Mouse (Mus musculus) kidney, embryonic 15.5 days (tissue): ENCODE measurements around the gene Alg5. TPM values are rescaled to one million over a fixed set of nuclear protein-coding genes. Genes with fewer than 3 reads are reported as not detected.
A peak's percentile ranks its signal among the peaks of the same experiment; 100 is the strongest.

Source experiments
- ATAC-seq: fragments of 200-750 bp; cut with Nextera tagmentation; replicated peaks from 2 replicates; pipeline ENCODE4 v1.8.0; 2017; ENCODE audit warnings: moderate TSS enrichment; ENCODE audit not compliant: low FRiP score
- H3K27ac ChIP-seq: fragments of 300-500 bp; sonication (generic); 2 replicates; pipeline ENCODE4 v1.5.1; 2015; ENCODE audit warnings: mild to moderate bottlenecking, inconsistent platforms
- H3K27me3 ChIP-seq: fragments of 300-500 bp; sonication (generic); 2 replicates; pipeline ENCODE4 v1.6.1; 2015; ENCODE audit warnings: inconsistent platforms
- H3K36me3 ChIP-seq: fragments of 300-500 bp; sonication (generic); 2 replicates; pipeline ENCODE4 v1.6.1; 2015; ENCODE audit warnings: inconsistent platforms
- H3K4me1 ChIP-seq: fragments of 300-500 bp; sonication (generic); 2 replicates; pipeline ENCODE4 v1.6.1; 2015; ENCODE audit warnings: inconsistent platforms
- H3K4me2 ChIP-seq: fragments of 300-500 bp; sonication (generic); 2 replicates; pipeline ENCODE4 v1.6.1; 2015; ENCODE audit warnings: moderate library complexity, mild to moderate bottlenecking, inconsistent platforms
- H3K4me3 ChIP-seq: fragments of 300-500 bp; sonication (generic); replicated peaks from 2 replicates; pipeline ENCODE4 v1.5.1; 2015; ENCODE audit warnings: mild to moderate bottlenecking, inconsistent platforms
- H3K9ac ChIP-seq: fragments of 300-500 bp; sonication (generic); 2 replicates; pipeline ENCODE4 v1.6.1; 2015; ENCODE audit warnings: mild to moderate bottlenecking, inconsistent platforms
- H3K9me3 ChIP-seq: fragments of 300-500 bp; sonication (generic); replicated peaks from 2 replicates; pipeline ENCODE4 v1.6.1; 2016; ENCODE audit warnings: inconsistent platforms
- WGBS: fragments of 180-500 bp; shearing (Covaris S2); methylation state at CpG from one replicate; pipeline ENCODE4 v1.1.7; 2015; ENCODE audit warnings: mixed read lengths; 5-methylcytosine and 5-hydroxymethylcytosine counted together
- polyA plus RNA-seq: library from polyadenylated mRNA; unstranded; fragments of >200 nt; fragmentation: Nextera tagmentation; extraction: Ambion mirVana; gene quantifications from 2 replicates; pipeline ENCODE4 v1.2.1, GENCODE M21; 2015

Alg5 gene
- polyA plus RNA-seq, 1 experiment from 2014 or later, result 59.7 TPM

- Histone ChIP-seq H3K36me3 (peaks cover 78% of the 10 kb centered on the region), H3K4me3 (no peak overlapping the region), H3K9ac (no peak overlapping the region), H3K4me2 (no peak overlapping the region), H3K27ac (no peak overlapping the region), H3K9me3 (no peaks in the 10 kb centered on the region), H3K27me3 (no peaks in the 10 kb centered on the region), H3K4me1 (no peaks in the 10 kb centered on the region)
- 89% methylated on average over 10 of the region's 10 CpGs for whole genome bisulfite sequencing
- ATAC-seq, result no peak
These were observed 11.4 kb upstream of the Alg5 start for GRCm38 (mm10) chr3:54723741-54724500.

GRCm38 (mm10) chr3:54725344-54725743 lies 10.0 kb upstream of the Alg5 start:
- Histone ChIP-seq H3K36me3 (peaks cover 86% of the 10 kb centered on the region), H3K9ac (no peak overlapping the region), H3K27ac (no peak overlapping the region), H3K9me3 (no peaks in the 10 kb centered on the region), H3K4me3 (no peak overlapping the region), H3K4me2 (no peak overlapping the region), H3K4me1 (no peaks in the 10 kb centered on the region), H3K27me3 (no peaks in the 10 kb centered on the region)
- 77% methylated on average over 2 of the region's 2 CpGs for WGBS
- ATAC-seq, result no peak

GRCm38 (mm10) chr3:54727588-54727987 lies 7.8 kb upstream of the Alg5 start:
- H3K27me3 ChIP-seq, result no peaks in the 10 kb centered on the region
- no peak overlapping the region for H3K4me3 ChIP-seq
- no peak overlapping the region for H3K4me2 ChIP-seq
- peaks cover 11% of the 10 kb centered on the region; the same call in 1 of the 2 replicates for H3K4me1 ChIP-seq
- no peak overlapping the region for H3K27ac ChIP-seq
- H3K9me3 ChIP-seq, result no peaks in the 10 kb centered on the region
- H3K36me3 ChIP-seq, result peaks cover 85% of the 10 kb centered on the region
- WGBS, result 93% methylated on average over 2 of the region's 2 CpGs
- no peak for ATAC-seq
- H3K9ac ChIP-seq, result no peak overlapping the region

GRCm38 (mm10) chr3:54728100-54728499 lies 7.2 kb upstream of the Alg5 start:
- no peak overlapping the region for H3K27ac ChIP-seq
- no peak overlapping the region for H3K4me2 ChIP-seq
- ATAC-seq, result no peak
- WGBS, result 92% methylated on average over 6 of the region's 6 CpGs
- H3K27me3 ChIP-seq, result no peaks in the 10 kb centered on the region
- H3K36me3 ChIP-seq, result peaks cover 85% of the 10 kb centered on the region
- no peak overlapping the region for H3K9ac ChIP-seq
- H3K9me3 ChIP-seq, result no peaks in the 10 kb centered on the region
- no peak overlapping the region for H3K4me3 ChIP-seq
- H3K4me1 ChIP-seq, result peaks cover 16% of the 10 kb centered on the region; the same call in 1 of the 2 replicates

GRCm38 (mm10) chr3:54731626-54732150 lies 3.7 kb upstream of the Alg5 start:
- peaks cover 31% of the 10 kb centered on the region for H3K4me1 ChIP-seq
- H3K4me3 ChIP-seq, result no peak overlapping the region
- WGBS, result 33% methylated on average over 8 of the region's 8 CpGs
- H3K9me3 ChIP-seq, result no peaks in the 10 kb centered on the region
- no peak overlapping the region for H3K4me2 ChIP-seq
- H3K27ac ChIP-seq, result no peak overlapping the region
- no peak overlapping the region for H3K9ac ChIP-seq
- ATAC-seq, result no peak
- H3K27me3 ChIP-seq, result no peaks in the 10 kb centered on the region
- H3K36me3 ChIP-seq, result peaks cover 66% of the 10 kb centered on the region

GRCm38 (mm10) chr3:54732371-54732770 lies 3.0 kb upstream of the Alg5 start:
- Histone ChIP-seq H3K9me3 (no peaks in the 10 kb centered on the region), H3K36me3 (peaks cover 61% of the 10 kb centered on the region), H3K27ac (no peak overlapping the region), H3K4me2 (no peak overlapping the region), H3K27me3 (no peaks in the 10 kb centered on the region), H3K4me1 (peaks cover 31% of the 10 kb centered on the region), H3K4me3 (no peak overlapping the region), H3K9ac (no peak overlapping the region)
- no peak for ATAC-seq
- 83% methylated on average over 4 of the region's 4 CpGs for WGBS

- Histone ChIP-seq H3K9ac (peak overlapping the region; percentile 90), H3K27ac (peak overlapping the region; percentile 99), H3K4me1 (peaks cover 31% of the 10 kb centered on the region), H3K9me3 (no peaks in the 10 kb centered on the region), H3K4me2 (peak overlapping the region; percentile 79), H3K4me3 (peak overlapping the region; percentile 67), H3K27me3 (no peaks in the 10 kb centered on the region), H3K36me3 (peaks cover 57% of the 10 kb centered on the region)
- WGBS, result under 1% methylated on average over 67 of the region's 84 CpGs
- peak; percentile 95 for ATAC-seq
These were observed 710 bp upstream of the Alg5 start for GRCm38 (mm10) chr3:54734411-54735246.

GRCm38 (mm10) chr3:54736101-54736927 lies 975 bp downstream of the Alg5 start:
- H3K9ac ChIP-seq, result peak overlapping the region; percentile 90
- peak overlapping the region; percentile 67 for H3K4me3 ChIP-seq
- peaks cover 31% of the 10 kb centered on the region for H3K4me1 ChIP-seq
- peak overlapping the region; percentile 79 for H3K4me2 ChIP-seq
- no peak; the same call in 1 of the 2 replicates for ATAC-seq
- H3K36me3 ChIP-seq, result peaks cover 54% of the 10 kb centered on the region
- 53% methylated on average over 18 of the region's 18 CpGs for WGBS
- no peaks in the 10 kb centered on the region for H3K9me3 ChIP-seq
- H3K27me3 ChIP-seq, result no peaks in the 10 kb centered on the region
- peak overlapping the region; percentile 99 for H3K27ac ChIP-seq

- H3K4me3 ChIP-seq, result no peak overlapping the region
- H3K27me3 ChIP-seq, result no peaks in the 10 kb centered on the region
- 91% methylated on average over 8 of the region's 8 CpGs for WGBS
- ATAC-seq, result no peak
- peaks cover 56% of the 10 kb centered on the region for H3K36me3 ChIP-seq
- H3K27ac ChIP-seq, result no peak overlapping the region
- no peak overlapping the region for H3K9ac ChIP-seq
- no peaks in the 10 kb centered on the region for H3K9me3 ChIP-seq
- H3K4me2 ChIP-seq, result no peak overlapping the region
- peaks cover 23% of the 10 kb centered on the region for H3K4me1 ChIP-seq
These were observed 2.0 kb downstream of the Alg5 start for GRCm38 (mm10) chr3:54737317-54737716.

GRCm38 (mm10) chr3:54741965-54742364 lies 6.6 kb downstream of the Alg5 start:
- no peak for ATAC-seq
- H3K27ac ChIP-seq, result no peak overlapping the region
- H3K9ac ChIP-seq, result no peak overlapping the region
- no peak overlapping the region for H3K4me2 ChIP-seq
- H3K4me3 ChIP-seq, result no peak overlapping the region
- H3K36me3 ChIP-seq, result peaks cover 91% of the 10 kb centered on the region
- 94% methylated on average over 11 of the region's 11 CpGs for WGBS
- no peaks in the 10 kb centered on the region for H3K27me3 ChIP-seq
- H3K4me1 ChIP-seq, result no peaks in the 10 kb centered on the region
- H3K9me3 ChIP-seq, result no peaks in the 10 kb centered on the region

- no peak for ATAC-seq
- Histone ChIP-seq H3K4me2 (no peak overlapping the region), H3K9ac (no peak overlapping the region), H3K27ac (no peak overlapping the region), H3K27me3 (no peaks in the 10 kb centered on the region), H3K36me3 (peaks cover 99% of the 10 kb centered on the region), H3K9me3 (no peaks in the 10 kb centered on the region), H3K4me1 (no peaks in the 10 kb centered on the region), H3K4me3 (no peak overlapping the region)
- 68% methylated on average over 5 of the region's 5 CpGs for WGBS
These were observed 10.5 kb downstream of the Alg5 start for GRCm38 (mm10) chr3:54745799-54746198.
